Mouse (Mus musculus) left cerebral cortex, postnatal 4 days (tissue): ENCODE results near the gene Hnrnpd. TPM values are rescaled to one million over a fixed set of nuclear protein-coding genes. Genes with fewer than 3 reads are reported as not detected.

Experiments
- DNase-seq: peaks from one replicate; pipeline ENCODE4 v3.0.0-alpha.2; 2022
- intact Hi-C: fragments of 180-260 bp; cut with DNase I; formaldehyde crosslinking; loops from one replicate; pipeline ENCODE4 v1.15.1; 2025
- total RNA-seq, 2 experiments: library from RNA; stranded (reverse); gene quantifications; 2 replicates each; pipeline ENCODE4 v1.2.3; 2021

Hnrnpd gene
- total RNA-seq, 2 experiments from 2014 or later: 366 to 370 TPM

GRCm38 (mm10) chr5:99973941-99974340 lies 4.8 kb downstream of the Hnrnpd start:
- intact Hi-C loops: no loop called here

GRCm38 (mm10) chr5:99959960-99960359 lies 18.8 kb downstream of the Hnrnpd start:
- DNase-seq: no peak
- intact Hi-C loops: no loop called here

More at GRCm38 (mm10) chr5:99973941-99974340, 4.8 kb downstream of the Hnrnpd start:
- DNase-seq: no peak

- intact Hi-C loops: no loop called here
- DNase-seq: no peak
Observed at GRCm38 (mm10) chr5:99959236-99959936, 19.4 kb downstream of the Hnrnpd start.

- intact Hi-C loops: no loop called here
- no peak for DNase-seq
Observed at GRCm38 (mm10) chr5:99958666-99959065, 20.1 kb downstream of the Hnrnpd start.

- intact Hi-C loops: no loop called here
- DNase-seq: no peak
Observed at GRCm38 (mm10) chr5:99953883-99954282, 24.9 kb downstream of the Hnrnpd start.

- intact Hi-C loops: no loop called here
- no peak for DNase-seq
Observed at GRCm38 (mm10) chr5:99952513-99952912, 26.2 kb downstream of the Hnrnpd start.

- intact Hi-C loops: no loop called here
- no peak for DNase-seq
Observed at GRCm38 (mm10) chr5:99941776-99942502, 36.8 kb downstream of the Hnrnpd start.

GRCm38 (mm10) chr5:99941273-99941672 lies 37.5 kb downstream of the Hnrnpd start:
- intact Hi-C loops: no loop called here
- no peak for DNase-seq

- intact Hi-C loops: no loop called here
- DNase-seq: no peak
Observed at GRCm38 (mm10) chr5:99939440-99939839, 39.3 kb downstream of the Hnrnpd start.

- intact Hi-C loops: no loop called here
Observed at GRCm38 (mm10) chr5:99931910-99932309, 46.8 kb downstream of the Hnrnpd start.

GRCm38 (mm10) chr5:99927951-99928350 lies 50.8 kb downstream of the Hnrnpd start:
- intact Hi-C loops: no loop called here
- peak; percentile 23 for DNase-seq

More at GRCm38 (mm10) chr5:99931910-99932309, 46.8 kb downstream of the Hnrnpd start:
- DNase-seq: no peak

- intact Hi-C loops: no loop called here
- DNase-seq: no peak
Observed at GRCm38 (mm10) chr5:99922033-99922432, 56.7 kb downstream of the Hnrnpd start.

- intact Hi-C loops: no loop called here
- DNase-seq: no peak
Observed at GRCm38 (mm10) chr5:99915494-99915893, 63.2 kb downstream of the Hnrnpd start.

GRCm38 (mm10) chr5:99906181-99906956 lies 72.4 kb downstream of the Hnrnpd start, which contains the start of gene Vamp9:
TSS of gene Vamp9 (plus strand) at chr5:99906254.
- intact Hi-C loops: no loop called here
- DNase-seq: peak; percentile 96

Other genes starting within 250 kb of the Hnrnpd start
- gene Rasgef1b, start 249.9 kb downstream of the Hnrnpd start, total RNA-seq: 10 to 100 TPM; 43.0 to 47.7 TPM
- not detected for gene Vamp9, start 72.7 kb downstream of the Hnrnpd start, total RNA-seq
- 1 to 10 TPM; 3.0 to 4.3 TPM for gene 4930524J08Rik, start 123 bp upstream of the Hnrnpd start, total RNA-seq
- gene Hnrnpdl, start 60.7 kb upstream of the Hnrnpd start, total RNA-seq: 100 to 1,000 TPM; 259 to 272 TPM
- gene Enoph1, start 61.0 kb upstream of the Hnrnpd start, total RNA-seq: 10 to 100 TPM; 53.3 to 54.6 TPM
- 100 to 1,000 TPM; 101 to 108 TPM for gene Tmem150c, start 180.9 kb upstream of the Hnrnpd start, total RNA-seq